Mouse (Mus musculus): ENCODE results near the gene Guk1.
"Not testable (repeated sequence)": the region's sequence is repeated elsewhere in the genome, so short reads cannot be mapped to it uniquely, and the experiment has no call there.

Gene Guk1

DNA sequence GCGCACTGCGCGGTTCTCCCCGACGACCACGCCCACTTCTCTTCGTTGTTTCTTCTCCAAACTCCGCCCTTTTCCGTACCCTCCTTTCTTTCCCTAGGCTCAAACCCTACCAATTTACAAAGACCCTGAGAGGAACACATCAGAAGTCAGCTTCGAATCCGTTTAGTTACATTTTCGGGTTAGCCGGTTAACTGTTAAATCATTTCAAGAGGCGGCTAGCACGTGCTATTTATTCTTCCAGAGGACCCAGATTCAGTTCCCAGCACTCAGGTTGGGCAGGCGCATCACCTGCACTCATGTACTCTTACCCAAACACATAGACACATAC, at the start of gene Guk1:
Gene Guk1, minus strand, starts transcription at position 154 of the 328 bp plus-strand sequence.
- DNase-seq (ENCODE audit: low spot score): no peak

DNA sequence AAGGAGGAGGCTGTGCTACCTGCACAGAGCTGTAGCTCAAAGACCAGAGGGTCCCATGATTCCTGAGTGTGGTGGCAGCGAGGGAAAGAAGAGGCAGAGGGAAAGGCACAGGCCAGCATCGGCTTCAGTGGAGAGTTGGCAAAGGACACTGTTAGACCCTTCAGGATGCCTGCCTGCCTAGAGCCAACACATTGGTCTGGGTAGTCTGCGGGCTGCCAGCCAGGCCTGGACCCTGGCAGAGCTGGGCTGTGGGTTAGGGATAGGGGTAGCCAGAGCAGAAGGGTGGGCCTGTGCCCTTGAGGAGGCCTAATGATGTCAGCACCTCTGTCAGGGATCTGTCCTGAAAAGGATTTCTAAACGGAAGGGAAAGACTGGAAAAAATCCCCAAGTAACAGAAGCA, 47.8 kb upstream of the Guk1 start:
- no peak for DNase-seq (ENCODE audit: low spot score)

DNA sequence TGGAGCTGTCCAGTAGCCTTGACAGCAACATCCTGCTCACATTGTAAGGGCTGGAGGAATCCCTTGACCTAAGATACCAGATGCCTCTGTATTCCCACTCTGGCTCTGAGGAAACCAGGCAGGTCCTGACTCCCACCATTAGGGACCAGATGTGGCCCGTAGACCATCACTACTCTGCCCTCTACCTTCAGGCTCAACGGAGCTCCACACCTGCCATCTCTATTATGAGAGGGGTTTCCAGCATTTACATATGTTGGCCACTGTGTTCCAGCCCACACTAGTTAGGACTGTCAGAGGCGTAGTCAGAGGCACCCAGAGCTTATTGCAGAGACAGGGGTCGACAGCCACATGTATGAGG, 47.4 kb upstream of the Guk1 start:
- no peak for DNase-seq (ENCODE audit: low spot score)

DNA sequence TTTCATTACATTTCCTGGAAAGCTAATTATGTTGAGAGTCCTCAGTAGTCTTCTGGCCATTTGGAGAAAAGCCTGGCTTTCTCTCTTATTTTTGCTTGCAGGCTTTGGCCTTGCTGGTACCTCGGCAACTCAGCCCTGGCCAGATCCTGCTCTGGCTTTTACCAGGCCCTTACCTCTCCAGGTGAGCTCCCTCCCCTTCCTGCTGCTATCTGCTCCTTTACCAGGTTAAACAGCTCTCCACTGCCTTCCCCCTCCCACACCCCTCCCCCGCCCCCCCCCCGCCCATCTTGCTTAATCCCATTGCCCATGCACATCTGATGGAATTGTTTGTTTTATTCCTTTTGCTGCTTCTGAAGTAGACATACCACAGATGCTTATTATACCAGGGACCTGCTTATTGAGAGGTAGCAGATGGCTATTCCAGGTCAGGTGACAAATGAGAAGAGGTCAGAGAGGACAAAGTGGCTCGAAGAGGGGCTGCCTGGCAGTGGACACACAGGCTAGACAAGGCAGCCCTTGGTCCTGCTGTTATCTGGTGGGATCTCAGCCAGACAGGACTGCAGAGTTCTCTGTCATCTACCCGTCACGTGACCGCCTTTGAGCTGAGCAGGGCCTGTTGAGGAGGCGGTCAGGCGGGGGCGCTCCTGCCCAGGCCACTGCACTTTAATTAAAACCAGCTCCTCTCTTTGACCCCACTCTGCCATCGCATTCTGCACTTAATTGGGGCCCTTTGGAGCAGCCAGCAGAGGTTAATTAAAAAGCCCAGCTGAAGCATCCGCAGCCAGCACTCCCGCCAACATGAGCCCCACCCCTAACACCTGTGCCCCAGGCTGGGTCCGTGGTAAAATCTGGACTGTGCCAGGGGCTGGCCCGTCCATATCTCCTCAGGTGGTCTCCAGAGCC, 46.8 kb upstream of the Guk1 start:
- peak; percentile 87 for DNase-seq (ENCODE audit: low spot score)

DNA sequence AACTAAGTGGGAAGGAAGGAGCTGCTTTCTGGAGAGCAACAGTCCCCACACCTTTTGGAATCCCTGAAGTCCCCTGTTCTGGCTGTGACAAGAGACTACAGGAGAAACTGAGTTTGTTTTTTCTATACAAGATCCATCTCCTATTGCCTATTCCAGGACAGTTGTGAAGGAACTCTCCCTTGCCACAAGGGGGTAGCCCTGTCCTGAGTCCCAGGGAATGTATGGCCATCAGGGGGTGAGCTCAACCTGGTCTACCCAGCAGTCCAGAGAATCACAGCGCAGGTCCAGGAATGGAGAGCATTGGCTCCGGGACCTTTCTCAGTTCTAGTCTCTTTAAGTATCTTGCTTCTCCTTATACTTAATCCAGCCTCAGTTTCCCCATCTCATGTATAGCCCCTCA, 40.8 kb upstream of the Guk1 start:
- DNase-seq (ENCODE audit: low spot score): no peak

DNA sequence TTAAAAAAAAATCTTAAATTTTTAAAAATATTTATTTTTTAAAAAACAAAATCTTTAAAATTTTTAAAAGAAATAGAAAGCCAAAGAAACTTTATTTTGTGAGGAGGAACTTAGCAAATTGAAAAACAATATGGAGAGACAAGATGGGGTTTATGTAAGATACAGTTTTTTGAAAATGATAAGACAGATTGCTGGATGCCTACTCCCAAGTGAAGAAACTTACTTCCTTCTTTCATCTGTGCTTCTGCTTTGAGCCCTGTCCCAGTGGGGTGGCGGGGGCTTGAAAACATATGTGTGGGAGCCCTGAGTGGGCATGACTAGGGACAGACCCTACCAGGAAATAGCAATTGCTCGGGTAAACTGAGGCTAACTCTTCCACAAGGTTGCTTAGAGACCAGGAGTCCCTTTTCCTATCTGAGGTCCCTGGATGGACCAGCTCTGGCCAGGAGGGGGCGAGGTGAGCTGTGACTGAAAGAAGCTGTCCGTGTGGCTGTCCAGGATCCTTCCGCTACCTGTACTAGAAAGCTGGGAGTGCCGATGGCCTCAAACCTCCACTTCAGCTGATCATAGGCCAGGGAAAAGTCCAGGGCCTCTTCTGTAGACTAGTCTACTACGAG, 38.2 kb upstream of the Guk1 start:
- peak; percentile 74 for DNase-seq (ENCODE audit: low spot score)

DNA sequence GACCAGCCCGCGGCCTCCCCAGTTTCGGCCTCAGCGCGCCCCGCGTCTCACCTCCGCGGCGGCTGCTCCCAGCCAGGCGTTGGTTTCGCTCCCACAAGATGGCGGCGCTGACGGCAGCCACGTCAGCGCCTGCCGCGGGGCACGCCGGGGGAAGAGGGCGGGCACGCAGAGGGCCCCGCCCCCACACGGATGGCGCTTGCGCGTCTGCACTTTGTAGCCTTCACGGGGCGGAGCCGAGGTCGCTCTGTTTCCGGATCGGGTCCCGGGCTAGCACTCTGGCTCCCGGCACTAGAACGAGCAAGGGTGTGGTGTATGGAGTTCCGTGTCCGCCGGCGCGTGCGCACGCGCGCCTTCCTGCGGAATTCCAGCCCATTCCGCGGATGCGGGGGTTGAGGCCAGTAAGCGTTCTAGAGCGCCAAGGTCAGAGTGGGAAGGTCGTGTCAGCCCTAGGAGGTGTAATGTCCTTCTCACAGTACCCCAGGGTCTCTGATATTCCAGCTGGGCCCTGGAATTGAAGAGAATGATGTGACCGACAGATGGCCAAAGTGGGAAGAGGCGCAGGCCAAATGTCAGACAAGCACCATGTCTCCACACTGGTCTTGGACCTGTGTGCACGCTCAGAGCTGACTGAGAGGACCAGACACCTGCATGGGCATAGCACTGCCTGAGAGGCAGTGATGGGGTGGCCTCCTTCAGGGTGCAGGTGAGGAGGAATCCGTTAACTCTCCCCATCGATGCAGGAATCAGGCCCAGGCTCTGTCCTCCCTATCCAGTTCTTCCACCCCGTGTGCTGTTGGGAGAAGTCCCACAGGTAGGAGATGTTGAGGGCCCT, 36.3 kb upstream of the Guk1 start, which contains the start of gene Arf1:
Gene Arf1, minus strand, starts transcription at position 149 of the 832 bp plus-strand sequence.
- DNase-seq (ENCODE audit: low spot score): peak; percentile 99

DNA sequence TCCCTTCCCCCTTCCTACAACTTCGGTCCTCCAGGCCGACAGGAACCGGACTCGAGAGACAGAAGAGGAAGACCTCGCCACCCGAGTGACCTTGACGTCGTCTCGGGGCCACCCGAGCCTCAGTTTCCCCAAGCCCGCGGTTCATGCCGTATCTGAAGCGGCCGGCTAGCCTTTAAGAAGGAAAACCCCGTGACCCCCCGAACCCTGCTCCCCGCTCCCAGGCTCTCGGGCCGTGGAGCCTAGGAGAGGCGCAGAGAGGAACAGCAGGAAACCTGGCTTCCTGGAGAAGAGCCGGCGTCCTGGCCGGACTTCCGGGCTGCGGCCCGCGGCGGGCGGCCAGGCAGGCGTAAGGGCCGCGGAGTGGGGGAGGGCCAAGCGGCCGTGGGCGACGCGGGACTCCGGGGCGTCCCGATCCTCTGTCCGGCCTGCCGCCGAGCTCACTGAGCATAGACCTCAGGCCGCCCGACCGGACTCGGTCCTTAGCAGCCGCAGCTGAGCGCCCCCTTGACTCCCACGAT, 35.7 kb upstream of the Guk1 start:
- peak; percentile 86 for DNase-seq (ENCODE audit: low spot score)

DNA sequence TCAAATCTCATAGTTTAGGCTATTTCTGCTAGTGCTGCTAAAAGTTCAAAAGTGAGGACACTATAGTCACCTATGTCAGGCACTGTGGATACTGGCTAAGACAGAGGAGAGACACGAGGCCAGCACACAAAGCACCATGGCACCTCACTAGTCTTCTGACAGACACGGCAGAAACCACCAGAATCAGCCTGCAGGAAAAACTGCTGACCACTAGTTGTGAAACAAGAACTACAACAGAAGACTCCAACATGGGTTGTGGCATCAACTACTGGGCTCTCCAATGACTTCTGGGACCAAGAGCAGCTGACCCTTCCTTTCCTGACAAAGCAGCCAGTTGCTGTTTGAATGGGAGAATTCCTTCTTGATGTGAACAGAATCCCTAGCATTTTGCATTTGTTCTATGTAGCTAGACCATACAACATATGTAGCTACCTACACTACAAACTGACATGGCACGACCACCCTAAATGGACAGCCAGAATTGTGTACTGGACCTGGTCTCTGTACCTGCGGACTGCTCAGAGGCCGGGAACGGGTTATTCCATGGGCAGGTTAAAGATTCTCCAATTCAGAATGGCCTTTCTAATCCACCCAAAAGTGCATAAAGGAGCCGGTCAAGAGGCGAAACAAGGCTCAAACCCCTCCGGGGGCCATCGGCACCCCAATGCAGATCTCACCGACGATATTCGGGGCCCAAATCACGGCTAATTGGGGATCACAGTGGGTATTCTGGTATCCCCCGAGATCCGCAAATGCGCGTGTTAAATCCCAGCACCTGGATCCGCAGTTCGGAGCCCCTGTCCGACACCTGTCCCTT, 35.0 kb upstream of the Guk1 start:
- DNase-seq (ENCODE audit: low spot score): peak; percentile 56

DNA sequence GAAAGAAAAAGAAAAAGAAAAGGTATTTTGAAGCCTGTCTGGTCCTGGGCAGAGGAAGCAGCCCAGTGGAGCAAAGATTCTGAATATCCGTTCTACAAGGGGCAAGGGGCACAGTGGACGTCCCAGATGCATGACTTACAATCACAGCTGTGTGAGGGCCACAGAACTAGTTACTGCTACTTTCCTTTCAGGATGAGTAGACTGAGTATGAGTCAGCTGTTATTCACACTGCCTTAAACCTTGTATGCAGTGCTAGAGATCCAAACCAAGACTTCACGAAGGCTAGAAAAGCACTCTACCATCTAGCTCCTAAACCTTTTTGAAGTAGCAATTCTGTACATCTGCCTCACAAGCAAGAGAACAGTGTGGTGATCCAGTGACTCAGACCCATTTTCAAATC, 34.2 kb upstream of the Guk1 start:
- DNase-seq (ENCODE audit: low spot score): no peak

DNA sequence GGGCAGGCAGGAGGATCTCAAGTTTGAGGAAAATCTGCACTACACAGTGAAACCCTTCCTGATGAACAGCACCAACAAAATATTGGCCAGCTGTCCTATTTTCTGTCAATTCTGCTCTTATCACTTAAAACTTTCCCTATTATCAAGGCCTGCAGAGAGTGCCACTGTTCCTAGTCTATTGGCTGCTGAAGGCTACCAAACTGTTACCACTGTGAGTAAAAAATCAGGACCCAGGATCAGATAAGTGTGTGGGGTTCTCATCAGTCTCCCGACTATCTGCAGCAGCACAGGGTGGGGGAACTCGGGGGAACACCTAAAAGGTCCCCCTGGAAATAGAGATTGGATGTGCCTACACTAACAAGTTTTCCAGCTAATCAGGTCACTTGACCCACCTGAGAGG, 33.2 kb upstream of the Guk1 start:
- no peak for DNase-seq (ENCODE audit: low spot score)

DNA sequence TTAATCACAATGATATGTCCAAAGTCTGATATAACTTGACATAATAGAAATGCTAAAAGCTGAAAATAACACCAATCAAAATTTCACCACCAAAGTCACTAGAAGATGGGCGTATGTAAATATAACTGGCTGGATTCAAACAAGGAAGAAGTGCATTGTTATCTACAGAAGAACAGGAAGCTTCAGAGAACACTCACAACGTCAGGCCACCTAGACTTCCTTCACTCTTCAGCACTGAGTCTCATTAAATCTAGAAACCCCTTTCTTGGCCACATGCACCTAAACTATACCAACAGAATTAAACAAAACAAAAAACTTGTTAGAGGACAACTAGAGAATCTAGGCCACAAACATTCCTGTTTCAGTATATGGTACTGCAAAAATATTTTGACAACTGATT, 32.5 kb upstream of the Guk1 start:
- no peak for DNase-seq (ENCODE audit: low spot score)

DNA sequence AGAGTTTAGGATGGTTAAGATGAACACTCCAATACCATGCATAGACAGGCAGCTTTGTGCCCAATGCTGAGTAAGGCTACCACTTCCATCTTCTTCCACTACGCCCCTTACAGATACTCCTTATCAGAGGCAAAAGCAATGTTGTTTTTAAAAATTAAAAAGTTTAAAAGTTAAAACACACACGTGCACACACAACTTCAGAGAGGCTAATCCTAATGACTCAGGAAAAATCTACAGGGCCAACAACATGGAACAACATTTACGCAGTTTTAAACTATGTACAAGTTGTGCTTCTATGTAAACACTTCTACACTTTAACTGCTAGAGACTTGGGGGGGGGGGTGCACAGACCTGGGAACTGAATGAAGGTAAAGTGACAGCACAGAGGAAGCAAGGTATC, 32.0 kb upstream of the Guk1 start:
- DNase-seq (ENCODE audit: low spot score): no peak

DNA sequence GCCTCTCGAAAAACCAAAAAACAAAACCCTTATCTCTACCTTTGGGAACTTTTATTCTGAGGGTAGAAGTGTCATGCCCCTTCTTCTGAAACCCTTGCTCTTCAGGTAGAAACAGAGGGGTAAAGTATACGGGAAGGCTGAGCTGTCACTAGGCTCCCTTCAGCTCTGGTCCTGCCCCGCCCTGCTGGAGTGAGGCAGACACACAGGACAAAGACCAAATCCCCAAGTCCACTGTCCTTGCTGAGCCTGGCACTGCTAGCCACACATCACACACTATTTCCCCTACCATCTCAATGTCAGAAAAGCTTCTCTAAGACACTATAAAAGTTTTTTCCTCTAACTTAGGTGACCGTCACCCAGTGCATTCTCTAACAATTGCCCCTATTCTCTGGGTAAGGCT, 30.3 kb upstream of the Guk1 start:
- DNase-seq (ENCODE audit: low spot score): no peak

DNA sequence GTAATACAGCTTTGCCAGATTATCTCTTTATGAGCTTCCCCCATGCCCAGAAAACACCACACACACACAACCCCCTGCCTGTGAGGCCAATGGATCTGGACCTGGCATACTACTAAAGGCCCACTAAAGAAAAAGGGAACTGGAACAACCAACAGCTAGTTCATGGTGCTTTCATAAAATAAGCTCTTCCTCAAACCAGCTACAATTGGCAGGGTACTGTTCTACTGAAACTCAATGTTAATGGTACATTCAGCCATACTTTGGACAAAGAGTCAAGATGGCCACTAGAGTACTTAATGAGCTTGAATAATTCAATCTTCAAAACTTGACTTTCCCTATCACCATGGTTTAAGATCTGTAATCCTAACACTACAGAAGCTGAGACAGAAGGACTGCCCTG, 29.6 kb upstream of the Guk1 start:
- no peak for DNase-seq (ENCODE audit: low spot score)

DNA sequence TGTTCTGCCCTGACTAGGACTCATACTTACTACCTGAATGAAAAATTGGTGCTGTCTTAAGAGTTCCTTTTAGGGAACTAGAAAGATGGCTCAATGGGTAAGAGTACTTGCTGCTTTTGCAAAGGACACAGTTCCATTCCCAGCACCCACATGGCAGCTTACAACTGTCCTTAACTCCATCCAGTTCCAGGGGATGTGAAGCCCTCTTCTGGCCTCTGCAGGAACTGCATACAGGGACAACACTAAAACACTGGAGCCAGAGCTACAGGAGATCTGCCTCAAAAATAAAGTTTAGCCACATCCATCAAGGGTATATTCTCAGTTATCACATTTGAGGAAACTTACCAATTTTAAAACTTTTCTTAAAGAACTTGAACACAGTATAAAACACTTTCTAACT, 27.1 kb upstream of the Guk1 start:
- no peak for DNase-seq (ENCODE audit: low spot score)

DNA sequence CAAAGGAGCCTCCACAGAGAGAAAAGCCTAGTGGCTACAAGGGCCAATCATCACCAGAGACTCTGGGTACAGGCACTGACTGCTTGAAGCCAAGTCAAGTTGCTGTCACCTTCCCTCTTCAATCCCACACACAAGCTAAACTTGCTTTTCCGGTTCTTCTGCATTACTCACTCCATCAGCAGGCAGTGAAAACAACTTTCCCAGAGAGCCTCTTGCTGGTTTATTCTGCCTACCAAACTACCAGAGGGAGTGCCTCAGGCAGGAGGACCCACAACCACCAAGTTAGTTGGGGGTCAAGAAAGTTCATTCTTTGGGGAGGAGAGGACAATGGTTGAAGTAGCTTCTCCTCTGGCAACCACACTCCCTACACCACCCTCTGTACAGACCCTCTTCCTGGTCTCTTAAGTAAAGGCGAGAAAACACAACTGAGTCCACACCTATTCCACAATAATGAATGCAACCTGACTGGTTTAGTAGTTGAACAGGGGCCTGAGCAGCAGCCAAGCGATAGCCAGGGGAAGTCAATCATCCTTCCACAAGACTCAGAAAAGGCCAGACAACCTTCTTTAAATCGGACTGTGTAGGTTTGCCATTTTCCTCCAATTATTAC, 26.5 kb upstream of the Guk1 start:
- DNase-seq (ENCODE audit: low spot score): no peak

DNA sequence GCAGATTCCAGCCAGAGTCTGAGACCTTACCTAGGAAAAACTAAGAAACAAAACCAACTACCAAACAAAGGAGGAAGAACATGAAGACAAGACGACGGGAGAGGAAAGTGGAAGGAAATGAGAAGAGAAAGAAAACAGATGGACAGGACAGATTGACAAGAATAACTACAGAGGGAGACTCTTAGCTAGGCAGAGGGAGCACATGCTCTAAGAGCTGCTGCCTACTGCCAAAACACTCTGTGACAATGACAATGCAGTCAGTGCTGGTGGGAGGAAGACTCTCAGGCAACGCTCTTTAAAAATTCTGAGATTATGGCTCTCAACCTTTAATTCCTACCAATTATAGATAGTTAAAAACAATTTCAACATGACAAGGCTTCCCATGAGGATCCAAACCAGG, 24.9 kb upstream of the Guk1 start:
- DNase-seq (ENCODE audit: low spot score): no peak

DNA sequence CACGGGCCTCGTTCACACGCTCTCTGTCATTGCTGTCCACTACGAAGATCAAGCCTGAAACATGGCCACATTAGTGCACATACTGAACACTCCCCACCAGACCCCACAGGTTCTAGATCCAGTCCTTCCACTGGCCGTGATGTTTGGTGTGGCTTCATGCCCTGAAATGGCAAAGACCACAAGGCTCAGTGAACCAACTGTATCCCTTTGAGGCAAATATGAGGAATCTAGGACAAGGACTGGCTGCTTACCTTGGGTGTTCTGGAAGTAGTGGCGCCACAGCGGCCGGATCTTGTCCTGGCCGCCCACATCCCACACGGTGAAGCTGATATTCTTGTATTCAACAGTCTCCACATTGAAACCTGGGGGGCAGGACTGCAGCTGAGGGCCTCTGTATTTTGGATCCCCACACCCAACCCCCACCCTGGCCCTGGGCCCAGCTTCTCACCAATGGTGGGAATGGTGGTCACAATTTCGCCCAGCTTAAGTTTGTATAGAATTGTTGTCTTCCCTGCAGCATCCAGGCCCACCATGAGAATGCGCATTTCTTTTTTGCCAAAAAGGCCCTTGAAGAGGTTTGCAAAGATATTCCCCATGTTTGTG, 21.0 kb upstream of the Guk1 start:
- DNase-seq (ENCODE audit: low spot score): no peak

DNA sequence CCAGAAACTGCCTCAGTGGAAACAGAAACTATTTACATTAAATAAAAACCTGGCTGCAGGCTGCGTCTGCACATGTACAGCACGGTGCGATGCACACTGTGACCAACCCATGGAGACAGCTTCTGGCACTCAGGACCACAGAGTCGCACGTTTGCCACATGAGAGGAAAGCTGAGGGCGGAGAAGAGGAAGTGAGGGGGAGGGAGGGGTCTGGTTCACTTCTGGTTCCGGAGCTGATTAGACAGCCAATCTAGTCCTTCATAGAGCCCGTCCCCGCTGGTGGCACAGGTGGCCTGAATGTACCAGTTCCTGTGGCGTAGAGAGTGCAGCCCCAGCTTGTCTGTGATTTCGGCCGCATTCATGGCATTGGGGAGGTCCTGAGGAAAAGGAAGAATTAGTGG, 20.3 kb upstream of the Guk1 start:
- not testable (repeated sequence) for DNase-seq (ENCODE audit: low spot score)

DNA sequence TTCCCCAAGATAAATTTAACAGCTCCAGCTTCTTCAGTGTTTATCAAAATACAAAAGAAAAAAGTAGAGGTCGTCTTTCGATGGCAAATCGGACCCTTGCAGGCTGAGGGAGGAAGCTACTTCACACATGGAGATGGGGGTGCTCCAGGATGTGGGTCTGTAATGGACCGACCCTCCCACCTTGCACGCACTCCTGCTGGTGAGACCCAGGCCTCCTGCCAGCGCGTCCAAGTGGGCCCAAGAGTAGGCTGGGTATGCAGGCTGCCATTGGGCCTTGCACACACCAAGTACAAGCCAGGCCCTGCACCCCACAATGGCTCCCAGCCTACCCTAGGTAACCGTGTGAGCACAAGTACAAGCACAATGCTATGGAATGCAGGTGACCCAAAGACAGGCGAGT, 19.5 kb upstream of the Guk1 start:
- not testable (repeated sequence) for DNase-seq (ENCODE audit: low spot score)

Measured in MN1 (cell line).